Mouse (Mus musculus): ENCODE data around the gene Irs2. TPM values are rescaled to one million over a fixed set of nuclear protein-coding genes. Genes with fewer than 3 reads are reported as not detected.

The Irs2 gene
- total RNA-seq, 1 experiment = 13.9 TPM

DNA sequence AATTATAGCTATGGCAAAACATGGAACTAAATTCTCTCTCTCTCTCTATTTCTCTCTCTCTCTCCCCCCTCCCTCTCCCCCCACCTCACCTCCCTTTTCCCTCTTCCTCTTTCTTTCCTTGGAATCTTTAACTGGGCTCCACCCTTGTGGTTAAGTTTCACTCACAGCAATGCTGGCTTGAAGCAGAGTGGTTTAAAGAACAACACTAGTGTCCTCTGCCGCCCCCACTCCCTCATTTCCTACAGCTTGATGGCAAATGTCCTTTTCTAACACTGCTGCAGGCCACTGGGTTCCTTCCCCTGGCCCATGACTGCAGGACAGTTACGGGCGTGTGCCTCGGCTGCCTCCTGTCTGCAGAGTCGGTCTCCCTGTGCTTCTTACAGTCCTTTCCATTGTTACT lies 41.6 kb upstream of the Irs2 start:
- Histone ChIP-seq H3K9ac (ENCODE audit: insufficient read depth, low read depth, low read length, poor library complexity, severe bottlenecking) (no peak overlapping the region), H3K4me3 (ENCODE audit: insufficient read depth in 1 of 2, low read depth in 1 of 2, low read length in 2 of 2, poor library complexity in 1 of 2, severe bottlenecking in 1 of 2) (no peak overlapping the region), H3K9me3 (ENCODE audit: control insufficient read depth, insufficient read depth, low read depth, low read length) (no peaks in the 10 kb centered on the region), H3K36me3 (ENCODE audit: control insufficient read depth, insufficient read depth, low read length, poor library complexity, severe bottlenecking) (no peaks in the 10 kb centered on the region), H3K27ac (ENCODE audit: insufficient read depth, low read depth, low read length, poor library complexity, severe bottlenecking) (no peak overlapping the region), H3K4me1 (ENCODE audit: control insufficient read depth in 2 of 2, insufficient read depth in 2 of 2, low read length in 2 of 2, poor library complexity in 1 of 2) (no peaks in the 10 kb centered on the region)
- TF ChIP-seq HCFC1 (IDR thresholded peaks at IDR 0.05; ENCODE audit: borderline replicate concordance, insufficient read depth, low read length) = no peak
- TF ChIP-seq CHD2 (IDR thresholded peaks at IDR 0.05; ENCODE audit: low read depth, low read length) = no peak
- no peak for TF ChIP-seq ZC3H11A (IDR thresholded peaks at IDR 0.05; ENCODE audit: borderline replicate concordance, low read depth, low read length)
- TF ChIP-seq ZNF384 (IDR thresholded peaks at IDR 0.05; ENCODE audit: low read depth, low read length) = no peak
- TF ChIP-seq MAFK (IDR thresholded peaks at IDR 0.05; ENCODE audit: insufficient read depth, low read depth, low read length) = no peak
- in situ Hi-C loops (cut with MboI; ENCODE audit: low sequenced_read_pairs in 2 of 2, unreplicated experiment in 2 of 2) = no loop called here
- no peak for DNase-seq (ENCODE audit: low read depth, low spot score)

DNA sequence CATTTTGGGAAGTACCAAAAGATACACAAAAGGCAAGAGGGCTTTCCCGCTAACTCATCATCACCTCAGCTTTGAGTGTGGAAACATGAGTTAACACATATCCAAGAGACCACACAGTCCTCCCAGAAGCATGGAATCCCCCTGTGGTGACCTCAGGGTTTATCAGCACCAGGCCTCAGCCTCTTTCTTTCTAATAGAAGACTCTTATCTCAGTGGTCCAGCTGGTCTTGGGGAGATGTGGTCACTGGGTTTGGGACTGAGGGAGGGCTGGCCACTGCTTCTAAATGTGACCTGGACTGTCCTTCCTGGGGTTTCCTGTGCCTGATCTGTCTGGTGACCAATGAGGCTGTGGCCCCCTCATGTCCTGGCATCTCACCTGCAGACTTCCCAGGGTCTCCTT lies 39.6 kb upstream of the Irs2 start:
- H3K36me3 ChIP-seq (ENCODE audit: control insufficient read depth, insufficient read depth, low read length, poor library complexity, severe bottlenecking) = no peaks in the 10 kb centered on the region
- no peaks in the 10 kb centered on the region for H3K4me1 ChIP-seq (ENCODE audit: control insufficient read depth in 2 of 2, insufficient read depth in 2 of 2, low read length in 2 of 2, poor library complexity in 1 of 2)
- in situ Hi-C loops (cut with MboI; ENCODE audit: low sequenced_read_pairs in 2 of 2, unreplicated experiment in 2 of 2) = no loop called here
- TF ChIP-seq CHD2 (IDR thresholded peaks at IDR 0.05; ENCODE audit: low read depth, low read length) (no peak), ZC3H11A (IDR thresholded peaks at IDR 0.05; ENCODE audit: borderline replicate concordance, low read depth, low read length) (no peak), ZNF384 (IDR thresholded peaks at IDR 0.05; ENCODE audit: low read depth, low read length) (no peak), MAFK (IDR thresholded peaks at IDR 0.05; ENCODE audit: insufficient read depth, low read depth, low read length) (no peak), HCFC1 (IDR thresholded peaks at IDR 0.05; ENCODE audit: borderline replicate concordance, insufficient read depth, low read length) (no peak)
- no peak overlapping the region for H3K9ac ChIP-seq (ENCODE audit: insufficient read depth, low read depth, low read length, poor library complexity, severe bottlenecking)
- H3K9me3 ChIP-seq (ENCODE audit: control insufficient read depth, insufficient read depth, low read depth, low read length) = no peaks in the 10 kb centered on the region
- H3K27ac ChIP-seq (ENCODE audit: insufficient read depth, low read depth, low read length, poor library complexity, severe bottlenecking) = no peak overlapping the region
- DNase-seq (ENCODE audit: low read depth, low spot score) = no peak
- H3K4me3 ChIP-seq (ENCODE audit: insufficient read depth in 1 of 2, low read depth in 1 of 2, low read length in 2 of 2, poor library complexity in 1 of 2, severe bottlenecking in 1 of 2) = no peak overlapping the region

DNA sequence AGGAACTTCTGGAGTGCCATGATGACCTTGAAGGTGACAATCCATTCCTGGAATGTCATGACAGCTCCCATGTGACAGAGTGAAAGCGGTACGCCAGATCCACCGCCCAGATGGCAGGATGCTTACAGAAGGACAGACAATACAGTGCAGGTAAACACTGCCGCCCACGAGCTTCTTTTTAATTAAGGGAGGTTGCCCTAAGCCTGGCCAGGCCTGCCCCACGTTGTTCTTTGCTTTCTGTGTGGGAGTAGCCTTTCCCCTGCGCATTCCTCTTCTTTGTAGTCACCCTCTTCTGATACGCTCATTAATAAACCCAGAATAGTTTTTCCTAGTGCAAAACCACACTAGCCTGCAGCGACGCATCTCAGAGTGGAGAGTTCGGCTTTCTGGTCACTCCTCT lies 36.4 kb upstream of the Irs2 start:
- no peak overlapping the region for H3K27ac ChIP-seq (ENCODE audit: insufficient read depth, low read depth, low read length, poor library complexity, severe bottlenecking)
- TF ChIP-seq ZC3H11A (IDR thresholded peaks at IDR 0.05; ENCODE audit: borderline replicate concordance, low read depth, low read length) = no peak
- no peak for TF ChIP-seq MAFK (IDR thresholded peaks at IDR 0.05; ENCODE audit: insufficient read depth, low read depth, low read length)
- TF ChIP-seq HCFC1 (IDR thresholded peaks at IDR 0.05; ENCODE audit: borderline replicate concordance, insufficient read depth, low read length) = no peak
- TF ChIP-seq ZNF384 (IDR thresholded peaks at IDR 0.05; ENCODE audit: low read depth, low read length) = no peak
- no peak for TF ChIP-seq CHD2 (IDR thresholded peaks at IDR 0.05; ENCODE audit: low read depth, low read length)
- no peak overlapping the region for H3K4me3 ChIP-seq (ENCODE audit: insufficient read depth in 1 of 2, low read depth in 1 of 2, low read length in 2 of 2, poor library complexity in 1 of 2, severe bottlenecking in 1 of 2)
- H3K36me3 ChIP-seq (ENCODE audit: control insufficient read depth, insufficient read depth, low read length, poor library complexity, severe bottlenecking) = no peaks in the 10 kb centered on the region
- no peak for DNase-seq (ENCODE audit: low read depth, low spot score)
- in situ Hi-C loops (cut with MboI; ENCODE audit: low sequenced_read_pairs in 2 of 2, unreplicated experiment in 2 of 2) = no loop called here
- no peaks in the 10 kb centered on the region for H3K4me1 ChIP-seq (ENCODE audit: control insufficient read depth in 2 of 2, insufficient read depth in 2 of 2, low read length in 2 of 2, poor library complexity in 1 of 2)
- no peak overlapping the region for H3K9ac ChIP-seq (ENCODE audit: insufficient read depth, low read depth, low read length, poor library complexity, severe bottlenecking)
- H3K9me3 ChIP-seq (ENCODE audit: control insufficient read depth, insufficient read depth, low read depth, low read length) = no peaks in the 10 kb centered on the region

DNA sequence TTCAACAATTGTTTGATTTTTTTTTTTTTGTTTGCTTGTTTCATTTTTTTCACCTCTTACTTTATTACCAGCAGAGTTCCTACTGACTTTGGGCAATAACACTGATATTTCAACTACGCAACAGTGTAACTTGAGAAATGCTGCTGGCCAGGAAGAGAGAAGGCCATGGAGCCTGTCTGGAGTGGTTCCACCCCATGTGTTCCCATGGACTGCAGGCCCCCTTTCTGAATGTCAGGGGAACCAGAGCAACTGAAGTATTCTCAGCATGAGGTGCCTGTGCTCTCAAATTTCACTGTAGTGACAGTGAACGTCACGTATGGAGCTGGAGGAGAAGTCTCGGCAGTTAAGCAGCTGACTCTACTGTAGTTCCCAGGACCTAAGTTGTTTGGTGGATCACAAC lies 35.3 kb upstream of the Irs2 start:
- DNase-seq (ENCODE audit: low read depth, low spot score) = no peak
- H3K36me3 ChIP-seq (ENCODE audit: control insufficient read depth, insufficient read depth, low read length, poor library complexity, severe bottlenecking) = no peaks in the 10 kb centered on the region
- TF ChIP-seq ZNF384 (IDR thresholded peaks at IDR 0.05; ENCODE audit: low read depth, low read length) = no peak
- TF ChIP-seq HCFC1 (IDR thresholded peaks at IDR 0.05; ENCODE audit: borderline replicate concordance, insufficient read depth, low read length) = no peak
- no peak for TF ChIP-seq CHD2 (IDR thresholded peaks at IDR 0.05; ENCODE audit: low read depth, low read length)
- no peak for TF ChIP-seq ZC3H11A (IDR thresholded peaks at IDR 0.05; ENCODE audit: borderline replicate concordance, low read depth, low read length)
- no peaks in the 10 kb centered on the region for H3K4me1 ChIP-seq (ENCODE audit: control insufficient read depth in 2 of 2, insufficient read depth in 2 of 2, low read length in 2 of 2, poor library complexity in 1 of 2)
- H3K9ac ChIP-seq (ENCODE audit: insufficient read depth, low read depth, low read length, poor library complexity, severe bottlenecking) = no peak overlapping the region
- H3K9me3 ChIP-seq (ENCODE audit: control insufficient read depth, insufficient read depth, low read depth, low read length) = no peaks in the 10 kb centered on the region
- H3K27ac ChIP-seq (ENCODE audit: insufficient read depth, low read depth, low read length, poor library complexity, severe bottlenecking) = no peak overlapping the region
- no peak overlapping the region for H3K4me3 ChIP-seq (ENCODE audit: insufficient read depth in 1 of 2, low read depth in 1 of 2, low read length in 2 of 2, poor library complexity in 1 of 2, severe bottlenecking in 1 of 2)
- in situ Hi-C loops (cut with MboI; ENCODE audit: low sequenced_read_pairs in 2 of 2, unreplicated experiment in 2 of 2) = no loop called here
